Mouse (Mus musculus) midbrain, embryonic 12.5 days (tissue): ENCODE results near the gene Mprip. TPM values are rescaled to one million over a fixed set of nuclear protein-coding genes. Genes with fewer than 3 reads are reported as not detected.
A peak's percentile ranks its signal among the peaks of the same experiment; 100 is the strongest.

Experiments used
- ATAC-seq: fragments of 200-750 bp; cut with Nextera tagmentation; 2 replicates; pipeline ENCODE4 v1.8.0; 2017; ENCODE audit warnings: low read depth, moderate TSS enrichment, moderate library complexity; ENCODE audit not compliant: low FRiP score
- H3K27ac ChIP-seq: fragments of 300-500 bp; sonication (generic); replicated peaks from 2 replicates; pipeline ENCODE4 v1.5.1; 2016; ENCODE audit warnings: mild to moderate bottlenecking
- H3K27me3 ChIP-seq: fragments of 300-500 bp; sonication (generic); 2 replicates; pipeline ENCODE4 v1.6.1; 2016; ENCODE audit warnings: mild to moderate bottlenecking
- H3K36me3 ChIP-seq: fragments of 300-500 bp; sonication (generic); 2 replicates; pipeline ENCODE4 v1.6.1; 2016
- H3K4me1 ChIP-seq: fragments of 300-500 bp; sonication (generic); 2 replicates; pipeline ENCODE4 v1.6.1; 2016
- H3K4me2 ChIP-seq: fragments of 300-500 bp; sonication (generic); replicated peaks from 2 replicates; pipeline ENCODE4 v1.6.1; 2016; ENCODE audit warnings: mild to moderate bottlenecking, moderate library complexity
- H3K4me3 ChIP-seq: fragments of 300-500 bp; sonication (generic); 2 replicates; pipeline ENCODE4 v1.5.1; 2016; ENCODE audit warnings: mild to moderate bottlenecking
- H3K9ac ChIP-seq: fragments of 300-500 bp; sonication (generic); replicated peaks from 2 replicates; pipeline ENCODE4 v1.6.1; 2016; ENCODE audit warnings: mild to moderate bottlenecking, moderate library complexity
- H3K9me3 ChIP-seq: fragments of 300-500 bp; sonication (generic); 2 replicates; pipeline ENCODE4 v1.6.1; 2016; ENCODE audit warnings: mild to moderate bottlenecking
- WGBS: fragments of 180-500 bp; shearing (Covaris S2); methylation state at CpG from one replicate; pipeline ENCODE4 v1.1.7; 2016; 5-methylcytosine and 5-hydroxymethylcytosine counted together
- polyA plus RNA-seq: library from polyadenylated mRNA; unstranded; fragments of >200 nt; fragmentation: Nextera tagmentation; extraction: Ambion mirVana; gene quantifications from 2 replicates; pipeline ENCODE4 v1.2.1, GENCODE M21; 2016

Mprip gene
- polyA plus RNA-seq, 1 experiment from 2014 or later, result 73.0 TPM

DNA sequence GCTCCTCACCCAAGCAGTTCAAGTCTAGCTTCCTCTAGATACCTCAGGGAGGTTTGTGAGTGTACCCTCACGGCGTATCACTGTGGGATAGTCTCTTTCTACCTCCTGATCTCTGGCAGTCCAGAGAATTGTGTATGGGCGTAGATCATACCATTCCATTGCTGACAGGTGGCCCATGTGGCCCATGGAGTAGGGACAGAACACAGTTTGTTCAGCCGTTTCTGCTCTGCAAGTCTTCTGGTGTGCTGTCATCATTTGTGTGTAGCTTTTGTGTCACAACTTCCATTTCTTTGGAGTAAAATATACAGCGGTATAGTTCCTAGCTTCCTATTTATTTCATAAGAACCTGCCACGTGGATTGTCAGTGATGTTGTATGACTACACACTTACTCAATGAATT, 23.9 kb downstream of the Mprip start:
- Histone ChIP-seq H3K27ac (no peak overlapping the region), H3K27me3 (no peaks in the 10 kb centered on the region), H3K4me3 (no peak overlapping the region), H3K36me3 (no peaks in the 10 kb centered on the region; the same call in 1 of the 2 replicates), H3K9me3 (no peaks in the 10 kb centered on the region), H3K9ac (no peak overlapping the region), H3K4me1 (no peaks in the 10 kb centered on the region), H3K4me2 (no peak overlapping the region)
- WGBS, result 92% methylated on average over 6 of the region's 6 CpGs
- no peak for ATAC-seq

DNA sequence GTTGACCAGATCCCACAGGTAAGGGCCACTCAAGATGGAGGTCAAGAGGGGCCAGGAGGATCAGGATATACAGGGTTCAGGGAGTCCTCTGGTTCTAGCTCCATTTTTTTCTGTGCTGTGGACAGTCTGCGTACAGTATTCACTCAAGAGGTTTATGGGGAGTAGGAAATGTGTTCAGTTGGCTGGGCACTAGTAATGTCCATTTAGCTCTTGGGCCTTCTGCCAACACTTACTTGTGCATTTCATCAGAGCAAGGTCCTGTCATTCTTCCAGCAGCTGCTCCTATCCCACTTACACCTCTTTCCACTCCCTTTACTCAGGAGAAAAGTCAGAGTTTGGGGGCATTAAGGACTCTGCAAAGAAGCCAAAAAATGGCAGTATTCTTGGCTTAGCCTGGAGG, 33.4 kb downstream of the Mprip start:
- no peak for ATAC-seq
- no peak overlapping the region for H3K4me3 ChIP-seq
- no peak overlapping the region for H3K4me2 ChIP-seq
- no peak overlapping the region for H3K9ac ChIP-seq
- peaks cover 31% of the 10 kb centered on the region for H3K36me3 ChIP-seq
- H3K9me3 ChIP-seq, result no peaks in the 10 kb centered on the region
- no peaks in the 10 kb centered on the region for H3K27me3 ChIP-seq
- no peaks in the 10 kb centered on the region for H3K4me1 ChIP-seq
- 100% methylated on average over 1 of the region's 1 CpGs for WGBS
- H3K27ac ChIP-seq, result no peak overlapping the region

DNA sequence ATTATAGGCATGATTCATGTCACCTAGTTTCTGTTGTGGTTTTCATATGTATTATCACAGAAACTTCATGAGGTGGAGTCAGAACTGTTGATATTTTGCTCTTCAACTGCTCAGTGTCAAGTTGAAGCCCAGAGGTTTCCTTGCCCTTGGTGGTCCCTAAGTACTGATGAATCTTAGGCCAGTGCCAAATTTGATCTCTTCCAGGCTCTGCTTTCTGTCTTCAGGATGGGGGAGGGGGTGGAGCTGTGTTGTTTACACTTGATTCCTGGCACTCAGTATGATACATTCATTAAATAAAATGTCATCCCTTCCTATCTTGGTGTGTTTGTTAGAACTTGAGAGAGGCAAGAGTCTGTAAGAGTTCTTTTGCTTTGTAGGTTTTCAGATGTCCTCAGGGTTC, 34.4 kb downstream of the Mprip start:
- Histone ChIP-seq H3K4me1 (no peaks in the 10 kb centered on the region), H3K4me2 (no peak overlapping the region), H3K27me3 (no peaks in the 10 kb centered on the region), H3K9me3 (no peaks in the 10 kb centered on the region), H3K27ac (no peak overlapping the region), H3K4me3 (no peak overlapping the region), H3K36me3 (peaks cover 37% of the 10 kb centered on the region), H3K9ac (no peak overlapping the region)
- no peak for ATAC-seq

DNA sequence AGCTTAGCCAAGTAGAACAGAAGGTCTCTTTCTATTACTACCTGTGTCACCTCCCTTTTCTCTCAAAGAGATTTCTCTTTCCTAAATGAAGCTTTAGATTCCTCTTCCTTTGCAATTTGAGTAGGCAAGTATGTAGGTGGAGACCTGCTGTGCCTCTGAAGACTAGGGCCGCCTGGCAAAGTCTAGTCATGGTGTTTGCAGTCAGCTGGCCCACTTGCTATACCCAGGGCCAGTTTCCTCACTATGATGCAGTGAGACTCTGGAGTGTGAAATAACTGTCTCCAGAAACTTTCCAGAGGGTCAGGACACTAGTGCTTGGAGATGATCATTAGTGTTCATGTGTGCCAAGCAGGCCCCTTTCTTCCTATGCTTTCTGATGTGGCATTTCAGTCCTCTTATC, 36.5 kb downstream of the Mprip start:
- Histone ChIP-seq H3K9me3 (no peaks in the 10 kb centered on the region), H3K4me3 (no peak overlapping the region), H3K27me3 (no peaks in the 10 kb centered on the region), H3K9ac (no peak overlapping the region), H3K36me3 (peaks cover 50% of the 10 kb centered on the region), H3K4me2 (no peak overlapping the region), H3K27ac (no peak overlapping the region), H3K4me1 (no peaks in the 10 kb centered on the region)
- WGBS, result 95% methylated on average over 1 of the region's 1 CpGs
- ATAC-seq, result no peak

DNA sequence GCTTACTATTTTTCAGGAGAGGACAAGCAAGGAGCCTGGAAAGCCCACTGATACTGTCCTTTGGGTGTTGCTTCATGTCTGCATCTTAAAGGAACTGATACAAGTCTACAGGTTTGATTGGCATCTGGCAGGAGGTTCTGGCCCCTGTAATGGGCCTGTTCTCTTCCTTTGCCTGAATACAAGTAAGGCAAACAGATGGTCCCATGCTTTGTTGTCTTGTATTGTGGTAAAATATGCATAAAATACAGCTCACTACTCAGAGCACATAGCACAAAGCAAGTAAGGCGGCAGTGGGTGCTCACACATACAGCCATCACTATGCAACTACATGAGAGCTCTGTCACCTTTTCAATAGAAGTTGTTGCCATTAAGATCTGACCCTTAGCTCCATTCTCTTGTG, 39.7 kb downstream of the Mprip start:
- 90% methylated on average over 1 of the region's 1 CpGs for WGBS
- Histone ChIP-seq H3K4me2 (no peak overlapping the region), H3K27ac (no peak overlapping the region), H3K9me3 (no peaks in the 10 kb centered on the region), H3K4me3 (no peak overlapping the region), H3K27me3 (no peaks in the 10 kb centered on the region), H3K4me1 (peaks cover 11% of the 10 kb centered on the region), H3K36me3 (peaks cover 53% of the 10 kb centered on the region), H3K9ac (no peak overlapping the region)
- ATAC-seq, result no peak

- H3K36me3 ChIP-seq, result peaks cover 21% of the 10 kb centered on the region; the same call in 1 of the 2 replicates
- no peak overlapping the region for H3K27ac ChIP-seq
- 88% methylated on average over 2 of the region's 2 CpGs for WGBS
Measured at GRCm38 (mm10) chr11:59705113-59705512, 44.0 kb downstream of the Mprip start.

DNA sequence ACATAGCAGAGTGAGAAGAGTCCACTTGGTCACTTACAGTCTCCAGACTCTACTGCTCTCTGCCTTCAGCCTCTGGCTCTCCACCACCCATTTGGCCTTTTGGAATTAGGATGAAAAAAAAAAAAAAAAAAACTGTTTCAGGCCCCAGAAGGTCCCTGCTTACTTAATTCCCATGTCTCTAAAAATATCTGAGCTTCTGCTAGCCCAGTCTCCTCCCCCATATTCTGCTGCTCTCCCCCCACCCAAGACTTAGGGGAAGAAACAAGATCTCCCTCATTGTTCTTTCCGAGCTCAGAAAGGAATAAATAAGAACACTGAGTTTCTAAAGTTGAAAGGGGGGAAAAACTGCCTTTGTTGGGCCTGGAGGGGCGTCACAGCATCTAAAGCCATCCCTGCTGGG, 46.4 kb downstream of the Mprip start:
- 9% methylated on average over 2 of the region's 2 CpGs for whole genome bisulfite sequencing

More at GRCm38 (mm10) chr11:59705113-59705512, 44.0 kb downstream of the Mprip start:
- H3K9me3 ChIP-seq, result no peaks in the 10 kb centered on the region
- H3K4me1 ChIP-seq, result peaks cover 36% of the 10 kb centered on the region
- no peak overlapping the region for H3K4me3 ChIP-seq
- no peak for ATAC-seq
- no peak overlapping the region for H3K4me2 ChIP-seq
- no peaks in the 10 kb centered on the region for H3K27me3 ChIP-seq
- H3K9ac ChIP-seq, result no peak overlapping the region

DNA sequence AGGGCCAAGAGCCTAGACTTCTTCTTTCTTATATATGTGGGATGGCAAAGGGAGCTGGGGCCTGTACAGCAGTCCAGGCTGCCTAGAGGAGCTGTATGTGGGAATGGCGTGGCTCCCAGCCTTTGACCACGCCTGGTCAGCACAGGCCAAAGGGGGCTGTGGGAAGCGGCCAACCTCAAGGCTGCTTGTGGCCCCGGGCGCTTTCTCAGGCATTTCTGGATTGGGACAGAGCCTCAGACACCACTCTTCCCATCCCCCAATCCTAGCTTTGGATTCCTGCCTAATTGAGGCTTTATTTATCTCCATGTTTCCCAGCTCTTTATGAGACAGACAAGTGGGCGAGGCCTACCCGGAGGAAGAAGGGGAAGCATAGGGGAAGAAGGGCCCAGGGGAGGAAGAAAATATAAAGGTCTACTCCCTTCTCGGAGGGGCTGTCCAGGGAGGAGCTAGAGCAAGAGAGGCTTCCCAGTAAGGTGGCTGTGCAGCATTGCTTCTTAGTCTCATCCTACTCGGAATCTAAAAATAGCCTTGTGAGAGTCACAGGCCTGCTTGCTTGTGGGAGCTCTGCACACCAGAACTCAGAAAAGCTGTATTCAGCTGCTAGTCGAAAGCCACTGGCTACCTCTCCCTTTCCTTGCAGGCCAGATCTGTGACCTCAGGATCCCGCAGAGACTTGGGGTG, 47.0 kb downstream of the Mprip start:
- H3K27me3 ChIP-seq, result no peaks in the 10 kb centered on the region
- no peak overlapping the region for H3K4me3 ChIP-seq
- H3K9ac ChIP-seq, result no peak overlapping the region; the same call in 1 of the 2 replicates
- peaks cover 36% of the 10 kb centered on the region for H3K4me1 ChIP-seq
- H3K9me3 ChIP-seq, result no peaks in the 10 kb centered on the region
- WGBS, result 27% methylated on average over 11 of the region's 11 CpGs
- 0 out of 2 replicates have a peak, but pooled peaks cover 3% of the 10 kb centered on the region for H3K36me3 ChIP-seq
- ATAC-seq, result 0 out of 2 replicates have a peak, but pooled peaks have one; percentile 49
- peak overlapping the region; percentile 8 for H3K4me2 ChIP-seq
- H3K27ac ChIP-seq, result peak overlapping the region; percentile 68

More for the DNA sequence above, 46.4 kb downstream of the Mprip start:
- Histone ChIP-seq H3K4me2 (peak overlapping the region; percentile 8), H3K9me3 (no peaks in the 10 kb centered on the region), H3K36me3 (0 out of 2 replicates have a peak, but pooled peaks cover 7% of the 10 kb centered on the region), H3K4me3 (no peak overlapping the region), H3K9ac (no peak overlapping the region), H3K4me1 (peaks cover 36% of the 10 kb centered on the region), H3K27ac (peak overlapping the region; percentile 68), H3K27me3 (no peaks in the 10 kb centered on the region)
- ATAC-seq, result no peak

DNA sequence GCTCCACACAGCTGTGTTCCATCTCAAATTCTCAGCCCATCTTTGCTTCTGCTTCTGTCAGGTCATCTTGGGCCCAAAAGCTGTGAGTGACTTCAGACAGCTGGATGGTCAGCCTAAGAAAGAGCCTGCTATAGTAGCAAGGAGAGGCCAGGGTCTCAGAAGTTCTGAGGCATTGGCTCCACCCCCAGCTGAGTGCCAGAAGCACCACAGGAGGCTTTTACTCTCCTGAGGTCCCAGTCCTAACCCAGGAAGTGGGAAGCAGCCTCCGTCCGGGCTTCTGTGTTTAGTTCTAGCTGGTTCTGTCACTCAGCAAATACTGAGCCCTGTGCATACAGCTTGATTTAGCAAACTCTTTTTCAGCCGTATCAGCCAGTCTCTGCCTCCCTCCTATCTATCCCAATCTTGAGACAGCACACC, 54.3 kb downstream of the Mprip start:
- Histone ChIP-seq H3K27me3 (no peaks in the 10 kb centered on the region), H3K27ac (no peak overlapping the region), H3K9ac (no peak overlapping the region), H3K4me3 (no peak overlapping the region), H3K4me2 (no peak overlapping the region), H3K4me1 (0 out of 2 replicates have a peak, but pooled peaks cover 6% of the 10 kb centered on the region), H3K36me3 (no peaks in the 10 kb centered on the region), H3K9me3 (no peaks in the 10 kb centered on the region)
- ATAC-seq, result no peak
- WGBS, result 79% methylated on average over 3 of the region's 3 CpGs

- Histone ChIP-seq H3K4me3 (no peak overlapping the region), H3K27me3 (no peaks in the 10 kb centered on the region), H3K27ac (no peak overlapping the region), H3K4me1 (0 out of 2 replicates have a peak, but pooled peaks cover 6% of the 10 kb centered on the region), H3K4me2 (no peak overlapping the region), H3K9ac (no peak overlapping the region), H3K36me3 (no peaks in the 10 kb centered on the region), H3K9me3 (no peaks in the 10 kb centered on the region)
- WGBS, result 89% methylated on average over 4 of the region's 4 CpGs
- no peak for ATAC-seq
Measured at GRCm38 (mm10) chr11:59717801-59718291, 56.7 kb downstream of the Mprip start.

DNA sequence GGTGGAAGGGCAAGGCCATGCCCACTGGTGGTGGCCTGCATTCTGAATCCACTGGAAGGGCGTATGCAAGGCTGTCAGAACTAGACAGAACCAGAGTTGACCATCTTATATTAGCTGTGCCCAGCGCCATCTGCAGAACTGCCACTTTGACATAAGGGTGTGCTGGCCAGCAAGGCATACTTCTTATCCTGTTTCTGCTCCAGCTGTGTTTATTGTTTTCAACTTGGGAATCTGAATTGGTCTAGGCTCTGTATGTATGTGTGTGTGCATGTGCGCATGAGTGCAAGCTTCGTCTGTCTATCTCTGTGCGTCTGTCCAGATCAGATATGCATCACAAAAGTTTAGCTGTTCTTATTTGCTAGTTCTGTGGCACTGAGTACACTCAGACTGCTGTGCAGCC, 58.1 kb downstream of the Mprip start:
- no peaks in the 10 kb centered on the region for H3K27me3 ChIP-seq
- H3K9ac ChIP-seq, result no peak overlapping the region
- H3K4me2 ChIP-seq, result no peak overlapping the region
- 88% methylated on average over 5 of the region's 5 CpGs for WGBS
- no peaks in the 10 kb centered on the region for H3K9me3 ChIP-seq
- H3K36me3 ChIP-seq, result no peaks in the 10 kb centered on the region
- ATAC-seq, result no peak
- H3K4me1 ChIP-seq, result 0 out of 2 replicates have a peak, but pooled peaks cover 6% of the 10 kb centered on the region
- H3K4me3 ChIP-seq, result no peak overlapping the region
- no peak overlapping the region for H3K27ac ChIP-seq

DNA sequence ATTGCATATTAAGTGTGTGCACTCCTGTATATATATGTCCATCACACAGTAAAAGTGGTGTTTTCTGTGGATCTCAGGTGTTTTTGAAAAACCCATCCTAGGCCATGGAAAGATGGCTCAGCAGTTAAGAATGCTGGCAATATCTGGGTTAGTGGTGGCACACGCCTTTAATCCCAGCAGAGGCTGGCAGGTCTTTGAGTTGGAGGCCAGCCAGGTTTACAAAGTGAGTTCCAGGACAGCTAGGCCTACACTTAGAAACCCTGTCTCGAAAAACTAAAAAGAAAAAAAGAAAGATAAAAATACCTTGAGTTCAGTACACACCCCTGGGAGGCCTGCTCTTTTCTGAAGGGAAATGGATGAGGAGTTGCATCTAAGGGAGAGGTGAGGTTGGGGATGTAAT, 60.3 kb downstream of the Mprip start:
- Histone ChIP-seq H3K36me3 (no peaks in the 10 kb centered on the region), H3K27ac (no peak overlapping the region), H3K9ac (no peak overlapping the region), H3K4me2 (no peak overlapping the region), H3K27me3 (no peaks in the 10 kb centered on the region), H3K9me3 (no peaks in the 10 kb centered on the region), H3K4me3 (no peak overlapping the region), H3K4me1 (0 out of 2 replicates have a peak, but pooled peaks cover 6% of the 10 kb centered on the region)
- ATAC-seq, result no peak
- 84% methylated on average over 2 of the region's 2 CpGs for WGBS
